Mouse (Mus musculus) liver, embryonic 14.5 days (tissue): ENCODE measurements at regions not wholly inside any gene's neighbourhood (a gene's known extent, or its start where the extent isn't known, plus 50 kb on each side); places are given as distances from the start of the nearest gene placed in this dataset.

Experiments used
- CTCF ChIP-seq: IDR thresholded peaks from 2 replicates; pipeline ENCODE4 v1.5.1; 2016; ENCODE audit warnings: antibody characterized with exemption, low read depth, control low read depth
- EP300 ChIP-seq: IDR thresholded peaks from 2 replicates; pipeline ENCODE4 v1.6.1; 2016; ENCODE audit warnings: antibody characterized with exemption, low read depth

DNA sequence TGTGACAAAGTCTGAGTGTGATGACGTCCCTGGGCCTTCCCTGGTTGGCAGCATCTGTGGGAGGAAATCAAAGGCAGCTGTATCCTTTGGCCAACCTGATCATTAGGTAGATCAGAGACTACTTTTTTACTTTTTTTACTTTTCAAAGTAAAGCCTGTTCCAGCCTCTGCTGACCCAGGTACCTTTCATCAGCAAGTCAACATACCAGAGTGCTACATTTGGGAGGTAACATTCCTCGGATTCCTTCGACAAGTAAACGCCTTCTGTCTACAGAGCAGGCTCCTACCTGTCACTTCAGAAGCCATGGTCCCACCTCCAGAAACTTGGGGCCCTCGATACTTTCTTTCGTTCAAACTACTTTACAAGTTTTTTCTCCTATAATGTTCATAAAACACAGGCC is 110.0 kb downstream of the Tmem17 start:
- TF ChIP-seq CTCF (no peak), EP300 (no peak)
